Mouse (Mus musculus) embryonic facial prominence, embryonic 13.5 days (tissue): ENCODE measurements around the gene Plbd1. TPM values are rescaled to one million over a fixed set of nuclear protein-coding genes. Genes with fewer than 3 reads are reported as not detected.

Experiments used
- ATAC-seq: fragments of 200-750 bp; cut with Nextera tagmentation; 2 replicates; pipeline ENCODE4 v1.8.0; 2017; ENCODE audit warnings: low read depth; ENCODE audit not compliant: insufficient number of reproducible peaks, insufficient read depth, low FRiP score, low TSS enrichment
- H3K27ac ChIP-seq: fragments of 300-500 bp; sonication (generic); 2 replicates; pipeline ENCODE4 v1.5.1; 2015; ENCODE audit warnings: moderate library complexity, mild to moderate bottlenecking, inconsistent platforms
- H3K27me3 ChIP-seq: fragments of 300-500 bp; sonication (generic); 2 replicates; pipeline ENCODE4 v1.6.1; 2015; ENCODE audit warnings: mild to moderate bottlenecking, inconsistent platforms
- H3K36me3 ChIP-seq: fragments of 300-500 bp; sonication (generic); 2 replicates; pipeline ENCODE4 v1.6.1; 2015; ENCODE audit warnings: mild to moderate bottlenecking, inconsistent platforms
- H3K4me1 ChIP-seq: fragments of 300-500 bp; sonication (generic); 2 replicates; pipeline ENCODE4 v1.6.1; 2015; ENCODE audit warnings: inconsistent platforms
- H3K4me2 ChIP-seq: fragments of 300-500 bp; sonication (generic); 2 replicates; pipeline ENCODE4 v1.6.1; 2015; ENCODE audit warnings: moderate library complexity, mild to moderate bottlenecking, inconsistent platforms
- H3K4me3 ChIP-seq: fragments of 300-500 bp; sonication (generic); 2 replicates; pipeline ENCODE4 v1.5.1; 2015; ENCODE audit warnings: mild to moderate bottlenecking, inconsistent platforms
- H3K9ac ChIP-seq: fragments of 300-500 bp; sonication (generic); 2 replicates; pipeline ENCODE4 v1.6.1; 2015; ENCODE audit warnings: mild to moderate bottlenecking, inconsistent platforms
- H3K9me3 ChIP-seq: fragments of 300-500 bp; sonication (generic); 2 replicates; pipeline ENCODE4 v1.6.1; 2016; ENCODE audit warnings: inconsistent platforms
- WGBS: fragments of 180-500 bp; shearing (Covaris S2); methylation state at CpG from one replicate; pipeline ENCODE4 v1.1.7; 2015; ENCODE audit warnings: mixed read lengths; 5-methylcytosine and 5-hydroxymethylcytosine counted together
- polyA plus RNA-seq: library from polyadenylated mRNA; unstranded; fragments of >200 nt; fragmentation: Nextera tagmentation; extraction: Ambion mirVana; gene quantifications from 2 replicates; pipeline ENCODE4 v1.2.1, GENCODE M21; 2015

The Plbd1 gene
- polyA plus RNA-seq, 1 experiment from 2014 or later = 9.9 TPM

DNA sequence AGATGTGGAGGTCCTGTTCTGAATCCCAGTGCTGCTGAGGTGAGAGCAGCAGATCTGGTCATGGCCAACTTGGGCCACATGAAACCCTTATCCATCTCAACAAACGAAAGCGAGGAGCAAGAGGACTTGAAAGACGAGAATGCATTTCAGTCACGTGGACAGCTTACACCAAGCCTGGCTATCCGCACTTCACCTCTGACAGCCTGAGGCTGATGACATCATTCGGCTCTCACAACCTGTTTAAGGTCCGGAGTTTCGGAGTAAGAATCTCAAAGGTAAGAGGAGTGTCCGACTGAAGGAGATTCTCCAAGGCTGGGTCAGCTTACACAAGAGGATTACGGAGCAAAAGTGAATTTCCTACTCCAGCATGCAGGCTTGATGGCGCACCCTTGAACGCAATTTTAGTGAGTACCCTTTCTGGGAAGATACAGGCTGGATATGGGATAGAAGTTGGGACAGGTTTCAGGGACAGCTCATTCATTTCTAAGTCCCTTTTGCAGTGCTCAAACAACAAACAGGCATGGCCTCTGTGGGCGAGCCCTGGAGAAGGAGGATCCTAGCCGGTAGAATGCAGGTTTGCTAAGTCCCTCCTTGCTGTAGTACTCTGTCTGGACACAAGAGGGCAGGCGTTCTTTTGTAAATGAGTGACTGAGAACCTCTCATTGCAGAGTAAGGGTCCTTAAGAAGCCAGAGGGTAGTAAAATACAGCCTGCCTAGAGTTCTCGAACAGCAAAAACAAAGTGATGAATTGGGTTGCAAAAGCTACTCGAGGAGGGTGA is 41.2 kb downstream of the Plbd1 start:
- Histone ChIP-seq H3K36me3 (no peaks in the 10 kb centered on the region), H3K27ac (no peak overlapping the region), H3K9me3 (no peaks in the 10 kb centered on the region), H3K4me2 (peak overlapping the region; percentile 39), H3K27me3 (no peaks in the 10 kb centered on the region), H3K4me1 (no peaks in the 10 kb centered on the region), H3K9ac (no peak overlapping the region), H3K4me3 (0 out of 2 replicates have a peak overlapping the region, but pooled peaks have one; percentile 10)
- peak; percentile 26; the same call in 1 of the 2 replicates for ATAC-seq
- WGBS = 41% methylated on average over 17 of the region's 17 CpGs

DNA sequence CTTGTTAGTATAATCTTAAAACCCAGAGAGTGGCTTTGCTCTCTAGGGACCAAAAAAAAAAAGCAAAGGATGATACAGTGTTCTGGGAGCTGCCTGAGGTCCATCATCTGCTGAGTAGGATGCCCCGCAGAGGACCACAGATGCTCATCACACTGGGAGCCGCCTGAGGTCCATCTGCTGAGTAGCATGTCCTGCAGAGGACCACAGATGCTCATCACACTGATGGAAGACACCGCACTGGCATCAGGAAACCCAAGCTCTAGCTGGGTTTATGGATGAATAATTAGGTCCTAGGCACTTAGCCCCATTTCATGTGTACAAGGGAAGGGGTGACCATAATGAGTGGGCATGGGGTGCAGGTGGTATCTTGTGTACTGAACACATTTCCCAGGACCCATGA is 47.6 kb downstream of the Plbd1 start:
- no peaks in the 10 kb centered on the region for H3K4me1 ChIP-seq
- no peak for ATAC-seq
- H3K4me2 ChIP-seq = no peak overlapping the region
- H3K9ac ChIP-seq = no peak overlapping the region
- H3K27ac ChIP-seq = no peak overlapping the region
- peaks cover 32% of the 10 kb centered on the region for H3K36me3 ChIP-seq
- WGBS = 86% methylated on average over 3 of the region's 3 CpGs
- H3K9me3 ChIP-seq = peaks cover 5% of the 10 kb centered on the region; the same call in 1 of the 2 replicates
- no peak overlapping the region for H3K4me3 ChIP-seq
- H3K27me3 ChIP-seq = no peaks in the 10 kb centered on the region

DNA sequence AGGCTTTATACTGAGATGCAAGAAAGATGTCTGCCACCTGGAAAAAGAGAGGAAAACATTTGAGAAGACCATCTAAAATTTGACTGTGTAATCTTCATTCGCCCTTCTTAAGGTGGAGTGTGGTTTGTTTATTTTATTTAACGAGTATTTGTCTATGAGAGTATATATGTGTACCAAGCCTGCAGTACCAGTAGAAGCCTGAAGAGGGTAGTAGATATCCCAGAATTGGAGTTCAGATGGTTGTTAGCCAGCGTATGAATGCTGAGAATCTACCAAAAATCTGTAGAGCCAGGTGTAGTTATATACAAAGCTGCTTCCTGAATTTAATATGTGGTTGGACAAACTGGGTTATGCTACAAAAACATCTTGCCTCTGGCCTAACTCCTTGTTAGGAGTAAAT is 49.4 kb downstream of the Plbd1 start:
- Histone ChIP-seq H3K27ac (no peak overlapping the region), H3K4me1 (no peaks in the 10 kb centered on the region), H3K27me3 (no peaks in the 10 kb centered on the region), H3K9me3 (peaks cover 5% of the 10 kb centered on the region; the same call in 1 of the 2 replicates), H3K4me3 (no peak overlapping the region), H3K9ac (no peak overlapping the region), H3K4me2 (no peak overlapping the region), H3K36me3 (peaks cover 48% of the 10 kb centered on the region)
- ATAC-seq = no peak
- 93% methylated on average over 3 of the region's 3 CpGs for WGBS

GRCm38 (mm10) chr6:136611351-136612215 is 50.1 kb downstream of the Plbd1 start:
- Histone ChIP-seq H3K4me2 (no peak overlapping the region), H3K9ac (no peak overlapping the region), H3K9me3 (peaks cover 5% of the 10 kb centered on the region; the same call in 1 of the 2 replicates), H3K4me1 (no peaks in the 10 kb centered on the region), H3K27me3 (no peaks in the 10 kb centered on the region), H3K36me3 (peaks cover 54% of the 10 kb centered on the region), H3K27ac (no peak overlapping the region), H3K4me3 (no peak overlapping the region)
- no peak for ATAC-seq
- 96% methylated on average over 17 of the region's 17 CpGs for WGBS

- Histone ChIP-seq H3K4me3 (no peak overlapping the region), H3K27me3 (no peaks in the 10 kb centered on the region), H3K9ac (no peak overlapping the region), H3K4me2 (no peak overlapping the region), H3K4me1 (no peaks in the 10 kb centered on the region), H3K9me3 (no peaks in the 10 kb centered on the region), H3K36me3 (peaks cover 89% of the 10 kb centered on the region), H3K27ac (no peak overlapping the region)
- ATAC-seq = no peak
- WGBS = 87% methylated on average over 7 of the region's 7 CpGs
These were observed 59.1 kb downstream of the Plbd1 start for GRCm38 (mm10) chr6:136602601-136603000.

GRCm38 (mm10) chr6:136594541-136594940 is 67.2 kb downstream of the Plbd1 start:
- no peaks in the 10 kb centered on the region for H3K4me1 ChIP-seq
- no peaks in the 10 kb centered on the region for H3K9me3 ChIP-seq
- H3K27me3 ChIP-seq = no peaks in the 10 kb centered on the region
- H3K36me3 ChIP-seq = peaks cover 75% of the 10 kb centered on the region
- 90% methylated on average over 4 of the region's 4 CpGs for WGBS
- H3K4me3 ChIP-seq = no peak overlapping the region
- no peak overlapping the region for H3K4me2 ChIP-seq
- no peak for ATAC-seq
- no peak overlapping the region for H3K27ac ChIP-seq
- no peak overlapping the region for H3K9ac ChIP-seq

DNA sequence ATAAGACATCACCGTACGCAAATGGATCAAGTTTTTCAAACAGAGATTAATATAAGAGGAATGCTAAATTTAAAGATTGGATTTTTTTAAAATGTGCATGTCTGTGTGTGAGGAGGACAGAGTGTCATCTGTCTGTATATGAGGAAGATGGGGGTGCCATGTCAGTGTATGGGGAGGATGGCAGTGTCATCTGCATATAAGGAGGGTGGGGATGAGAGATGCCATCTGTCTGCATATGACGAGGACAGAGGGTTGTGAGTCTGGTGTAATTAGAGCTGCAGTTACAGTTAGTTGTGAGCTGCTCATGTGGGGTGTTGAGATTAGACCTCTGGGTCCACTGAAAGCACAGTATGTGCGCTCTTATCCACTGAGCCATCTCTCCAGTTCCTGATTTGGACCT is 71.0 kb downstream of the Plbd1 start:
- peaks cover 73% of the 10 kb centered on the region for H3K36me3 ChIP-seq
- H3K4me1 ChIP-seq = no peaks in the 10 kb centered on the region
- no peak overlapping the region for H3K9ac ChIP-seq
- H3K9me3 ChIP-seq = no peaks in the 10 kb centered on the region
- H3K27ac ChIP-seq = no peak overlapping the region
- no peak overlapping the region for H3K4me3 ChIP-seq
- H3K4me2 ChIP-seq = no peak overlapping the region
- no peak for ATAC-seq
- no peaks in the 10 kb centered on the region for H3K27me3 ChIP-seq
- WGBS = 89% methylated on average over 4 of the region's 4 CpGs

GRCm38 (mm10) chr6:136566002-136566401 is 95.7 kb downstream of the Plbd1 start:
- ATAC-seq = no peak
- H3K36me3 ChIP-seq = peaks cover 81% of the 10 kb centered on the region
- 88% methylated on average over 5 of the region's 5 CpGs for WGBS
- H3K4me3 ChIP-seq = no peak overlapping the region
- no peak overlapping the region for H3K4me2 ChIP-seq
- H3K27me3 ChIP-seq = no peaks in the 10 kb centered on the region
- no peak overlapping the region for H3K27ac ChIP-seq
- H3K4me1 ChIP-seq = no peaks in the 10 kb centered on the region
- no peak overlapping the region for H3K9ac ChIP-seq
- peaks cover 15% of the 10 kb centered on the region for H3K9me3 ChIP-seq

Other genes with a start within 250 kb of the Plbd1 start
- gene E330021D16Rik, start 246.4 kb downstream of the Plbd1 start, polyA plus RNA-seq = not detected in 2 replicates
- 39.0 and 56.3 TPM in 2 replicates for gene Atf7ip, start 155.8 kb downstream of the Plbd1 start, polyA plus RNA-seq
- 0.36 TPM in 1 of 2 replicates, not detected in the other for gene Gucy2c, start 119.8 kb upstream of the Plbd1 start, polyA plus RNA-seq
- gene Hist4h4, start 142.5 kb upstream of the Plbd1 start, polyA plus RNA-seq = 0.80 and 0.99 TPM in 2 replicates
- 120 and 127 TPM in 2 replicates for gene H2afj, start 146.3 kb upstream of the Plbd1 start, polyA plus RNA-seq
- 2.2 and 4.3 TPM in 2 replicates for gene BC049715, start 165.7 kb upstream of the Plbd1 start, polyA plus RNA-seq
- 110 and 112 TPM in 2 replicates for gene Wbp11, start 166.3 kb upstream of the Plbd1 start, polyA plus RNA-seq
- 0.98 and 2.6 TPM in 2 replicates for gene Smco3, start 173.5 kb upstream of the Plbd1 start, polyA plus RNA-seq
- 2.8 and 3.1 TPM in 2 replicates for gene Art4, start 195.8 kb upstream of the Plbd1 start, polyA plus RNA-seq
- gene Mgp, start 213.9 kb upstream of the Plbd1 start, polyA plus RNA-seq = 101 and 192 TPM in 2 replicates